Mouse (Mus musculus) cerebellum, adult 2 months (tissue): ENCODE data around the gene Adam15.

ENCODE experiments used
- CTCF ChIP-seq: fragments of 200-500 bp; IDR thresholded peaks from 2 replicates; pipeline ENCODE4 v1.5.1; 2011; ENCODE audit warnings: low read depth, mild to moderate bottlenecking, control low read depth, low read length, moderate library complexity, borderline replicate concordance; ENCODE audit not compliant: insufficient read depth
- POLR2A ChIP-seq: fragments of 200-500 bp; IDR thresholded peaks from 2 replicates; pipeline ENCODE4 v1.6.1; 2011; ENCODE audit warnings: low read length, control low read depth, borderline replicate concordance; ENCODE audit not compliant: insufficient read depth

- no peak for TF ChIP-seq CTCF
- TF ChIP-seq POLR2A: no peak
Measured at GRCm38 (mm10) chr3:89365486-89366414, 16.0 kb upstream of the Adam15 start.
